Mouse (Mus musculus) hindbrain, embryonic 13.5 days (tissue): ENCODE measurements at regions not wholly inside any gene's neighbourhood (a gene's known extent, or its start where the extent isn't known, plus 50 kb on each side); places are given as distances from the start of the nearest gene placed in this dataset.
A peak's percentile ranks its signal among the peaks of the same experiment; 100 is the strongest.
"Not testable (repeated sequence)": the region's sequence is repeated elsewhere in the genome, so short reads cannot be mapped to it uniquely, and the experiment has no call there.

Experiments used
- ATAC-seq: fragments of 200-750 bp; cut with Nextera tagmentation; 2 replicates; pipeline ENCODE4 v1.8.0; 2017; ENCODE audit warnings: moderate TSS enrichment; ENCODE audit not compliant: low FRiP score
- H3K27ac ChIP-seq: fragments of 300-500 bp; sonication (generic); 2 replicates; pipeline ENCODE4 v1.5.1; 2015; ENCODE audit warnings: inconsistent platforms, mild to moderate bottlenecking, moderate library complexity
- H3K27me3 ChIP-seq: fragments of 300-500 bp; sonication (generic); 2 replicates; pipeline ENCODE4 v1.6.1; 2015; ENCODE audit warnings: mild to moderate bottlenecking, inconsistent platforms
- H3K36me3 ChIP-seq: fragments of 300-500 bp; sonication (generic); 2 replicates; pipeline ENCODE4 v1.6.1; 2015; ENCODE audit warnings: mild to moderate bottlenecking, inconsistent platforms
- H3K4me1 ChIP-seq: fragments of 300-500 bp; sonication (generic); replicated peaks from 2 replicates; pipeline ENCODE4 v1.6.1; 2015; ENCODE audit warnings: inconsistent platforms
- H3K4me2 ChIP-seq: fragments of 300-500 bp; sonication (generic); 2 replicates; pipeline ENCODE4 v1.6.1; 2015; ENCODE audit warnings: inconsistent platforms, mild to moderate bottlenecking, moderate library complexity
- H3K4me3 ChIP-seq: fragments of 300-500 bp; sonication (generic); 2 replicates; pipeline ENCODE4 v1.5.1; 2015; ENCODE audit warnings: mild to moderate bottlenecking, inconsistent platforms
- H3K9ac ChIP-seq: fragments of 300-500 bp; sonication (generic); 2 replicates; pipeline ENCODE4 v1.6.1; 2015; ENCODE audit warnings: mild to moderate bottlenecking, inconsistent platforms
- H3K9me3 ChIP-seq: fragments of 300-500 bp; sonication (generic); 2 replicates; pipeline ENCODE4 v1.6.1; 2016; ENCODE audit warnings: inconsistent platforms
- WGBS: fragments of 180-500 bp; shearing (Covaris S2); methylation state at CpG from one replicate; pipeline ENCODE4 v1.1.7; 2015; 5-methylcytosine and 5-hydroxymethylcytosine counted together

DNA sequence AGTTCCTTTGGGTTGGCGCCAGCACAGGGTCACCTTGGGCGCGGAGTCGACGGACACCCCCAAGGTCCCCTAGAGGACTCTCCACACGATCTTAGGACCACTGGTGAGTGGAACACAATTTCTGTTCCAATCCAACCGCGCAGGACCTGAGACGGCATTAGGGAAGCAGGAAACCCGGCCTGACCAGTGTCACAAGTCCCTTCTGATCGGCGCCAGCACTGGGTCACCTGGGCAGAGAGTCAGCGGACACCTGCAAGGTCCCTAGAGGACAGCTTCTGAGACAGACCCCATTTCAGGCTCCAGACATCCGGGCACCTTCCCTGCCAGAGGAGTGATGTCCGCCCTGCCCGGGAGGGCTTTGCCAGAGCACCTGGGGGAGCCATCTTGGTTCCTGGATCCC, 74.2 kb upstream of the Cdh13 start:
- H3K4me1 ChIP-seq, H3K4me3 ChIP-seq, H3K9me3 ChIP-seq, H3K4me2 ChIP-seq, H3K36me3 ChIP-seq, H3K27me3 ChIP-seq, H3K27ac ChIP-seq, H3K9ac ChIP-seq, ATAC-seq: not testable (repeated sequence)
- 95% methylated on average over 16 of the region's 16 CpGs for WGBS

DNA sequence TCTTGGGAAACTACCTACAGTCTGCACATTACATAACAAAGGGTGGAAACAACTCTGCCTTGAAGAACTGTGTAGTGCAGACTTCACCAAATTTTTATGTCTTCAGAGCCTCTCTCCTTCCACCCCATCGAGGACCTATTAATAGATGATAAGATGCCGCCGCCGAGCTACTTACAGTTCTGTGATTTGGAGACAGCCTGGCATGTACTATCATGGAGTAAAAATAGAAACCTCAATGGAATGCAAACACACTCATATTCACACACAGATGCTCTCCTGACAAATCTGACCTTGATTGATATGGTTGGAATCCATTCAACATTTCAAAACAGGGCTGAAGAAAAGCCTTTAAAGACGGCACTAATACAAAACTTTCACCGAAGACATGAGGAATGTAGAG, 92.7 kb upstream of the Cdh13 start:
- no peaks in the 10 kb centered on the region for H3K36me3 ChIP-seq
- H3K9ac ChIP-seq = no peak overlapping the region
- ATAC-seq = no peak
- H3K4me1 ChIP-seq = peaks cover 10% of the 10 kb centered on the region
- 87% methylated on average over 6 of the region's 6 CpGs for WGBS
- H3K27me3 ChIP-seq = no peaks in the 10 kb centered on the region
- H3K27ac ChIP-seq = no peak overlapping the region
- no peak overlapping the region for H3K4me2 ChIP-seq
- H3K9me3 ChIP-seq = no peaks in the 10 kb centered on the region
- H3K4me3 ChIP-seq = no peak overlapping the region

DNA sequence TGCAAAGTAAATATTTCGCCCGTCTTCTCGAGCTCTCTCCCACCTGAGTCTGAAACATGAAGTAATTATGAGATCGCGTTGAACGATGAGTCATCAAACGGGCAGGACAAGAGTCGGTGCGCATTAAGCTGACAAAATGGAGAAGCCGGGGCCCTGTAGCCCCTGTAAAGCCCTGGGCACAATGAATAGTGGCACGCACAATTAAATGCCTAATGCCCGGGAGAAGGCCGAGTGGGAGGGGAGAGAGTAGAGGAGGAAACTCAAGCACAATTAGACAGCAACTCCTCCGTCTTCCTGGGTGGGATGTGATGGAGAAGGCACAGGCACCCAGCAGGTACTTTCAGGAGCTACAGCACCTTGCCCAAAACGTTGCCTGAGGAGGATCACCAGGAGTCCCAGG, 94.3 kb upstream of the Cdh13 start:
- Histone ChIP-seq H3K9me3 (0 out of 2 replicates have a peak, but pooled peaks cover under 1% of the 10 kb centered on the region), H3K27ac (no peak overlapping the region), H3K27me3 (no peaks in the 10 kb centered on the region), H3K9ac (no peak overlapping the region), H3K4me1 (peaks cover 10% of the 10 kb centered on the region), H3K36me3 (no peaks in the 10 kb centered on the region), H3K4me2 (no peak overlapping the region), H3K4me3 (no peak overlapping the region)
- 60% methylated on average over 15 of the region's 15 CpGs for WGBS
- ATAC-seq = no peak

- H3K36me3 ChIP-seq = no peaks in the 10 kb centered on the region
- peak; percentile 59; the same call in 1 of the 2 replicates for ATAC-seq
Observed at GRCm38 (mm10) chr8:118169001-118169413, 114.5 kb upstream of the Cdh13 start.

GRCm38 (mm10) chr8:118162171-118162570, 121.4 kb upstream of the Cdh13 start:
- no peak overlapping the region; the same call in 1 of the 2 replicates for H3K27ac ChIP-seq
- H3K4me3 ChIP-seq = no peak overlapping the region
- no peaks in the 10 kb centered on the region for H3K27me3 ChIP-seq
- no peaks in the 10 kb centered on the region for H3K9me3 ChIP-seq
- WGBS = 45% methylated on average over 10 of the region's 10 CpGs
- H3K4me1 ChIP-seq = peaks cover 12% of the 10 kb centered on the region; the same call in 1 of the 2 replicates
- H3K9ac ChIP-seq = no peak overlapping the region
- no peak overlapping the region for H3K4me2 ChIP-seq
- H3K36me3 ChIP-seq = no peaks in the 10 kb centered on the region
- peak; percentile 36; the same call in 1 of the 2 replicates for ATAC-seq

More at GRCm38 (mm10) chr8:118169001-118169413, 114.5 kb upstream of the Cdh13 start:
- WGBS = 28% methylated on average over 7 of the region's 7 CpGs
- no peak overlapping the region for H3K4me3 ChIP-seq
- H3K9ac ChIP-seq = no peak overlapping the region
- no peak overlapping the region for H3K27ac ChIP-seq
- H3K4me1 ChIP-seq = no peaks in the 10 kb centered on the region
- H3K4me2 ChIP-seq = no peak overlapping the region
- H3K27me3 ChIP-seq = peaks cover 11% of the 10 kb centered on the region; the same call in 1 of the 2 replicates
- H3K9me3 ChIP-seq = no peaks in the 10 kb centered on the region

- ATAC-seq = peak; percentile 72
- no peaks in the 10 kb centered on the region for H3K36me3 ChIP-seq
- peak overlapping the region; percentile 26 for H3K4me2 ChIP-seq
- H3K9me3 ChIP-seq = no peaks in the 10 kb centered on the region
- H3K27me3 ChIP-seq = no peaks in the 10 kb centered on the region
- no peak overlapping the region for H3K4me3 ChIP-seq
- peaks cover 19% of the 10 kb centered on the region for H3K4me1 ChIP-seq
- no peak overlapping the region for H3K9ac ChIP-seq
- peak overlapping the region; percentile 79 for H3K27ac ChIP-seq
- WGBS = 26% methylated on average over 10 of the region's 10 CpGs
Observed at GRCm38 (mm10) chr8:118147359-118148205, 136.0 kb upstream of the Cdh13 start.

- H3K36me3 ChIP-seq = no peaks in the 10 kb centered on the region
- no peak for ATAC-seq
- 51% methylated on average over 5 of the region's 5 CpGs for WGBS
Observed at GRCm38 (mm10) chr8:118144546-118144945, 139.0 kb upstream of the Cdh13 start.

GRCm38 (mm10) chr8:118142311-118142710, 141.2 kb upstream of the Cdh13 start:
- 86% methylated on average over 8 of the region's 8 CpGs for WGBS
- Histone ChIP-seq H3K27me3 (no peaks in the 10 kb centered on the region), H3K9ac (no peak overlapping the region), H3K36me3 (no peaks in the 10 kb centered on the region), H3K9me3 (no peaks in the 10 kb centered on the region), H3K27ac (no peak overlapping the region), H3K4me1 (peaks cover 10% of the 10 kb centered on the region), H3K4me2 (no peak overlapping the region), H3K4me3 (no peak overlapping the region)
- no peak for ATAC-seq

More at GRCm38 (mm10) chr8:118144546-118144945, 139.0 kb upstream of the Cdh13 start:
- no peak overlapping the region for H3K4me2 ChIP-seq
- H3K9ac ChIP-seq = no peak overlapping the region
- no peaks in the 10 kb centered on the region for H3K27me3 ChIP-seq
- H3K9me3 ChIP-seq = no peaks in the 10 kb centered on the region
- H3K4me1 ChIP-seq = peaks cover 19% of the 10 kb centered on the region
- H3K4me3 ChIP-seq = no peak overlapping the region
- no peak overlapping the region for H3K27ac ChIP-seq

DNA sequence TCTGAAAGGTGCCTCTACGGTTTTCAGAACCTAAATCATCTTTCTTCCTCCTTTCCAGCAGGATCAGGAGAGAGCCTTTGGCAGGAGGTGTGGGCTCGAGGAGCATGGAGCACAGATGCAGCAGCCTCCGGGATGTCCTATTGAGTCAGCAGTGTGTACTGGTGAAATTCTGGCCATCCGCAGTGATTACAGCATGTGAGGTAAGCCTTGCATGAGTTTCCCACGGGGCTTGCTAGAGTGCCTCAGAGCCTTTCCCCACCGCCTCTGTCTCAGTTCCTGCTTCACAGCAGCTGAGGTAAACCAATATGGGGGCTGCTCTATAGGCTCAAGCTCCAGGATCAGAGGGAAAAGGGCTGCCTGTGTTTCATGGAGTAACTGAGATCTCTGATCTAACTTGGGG, 143.6 kb upstream of the Cdh13 start:
- WGBS = 77% methylated on average over 6 of the region's 6 CpGs
- no peaks in the 10 kb centered on the region for H3K27me3 ChIP-seq
- ATAC-seq = no peak

GRCm38 (mm10) chr8:118137846-118138245, 145.7 kb upstream of the Cdh13 start:
- H3K27ac ChIP-seq = no peak overlapping the region
- H3K9me3 ChIP-seq = no peaks in the 10 kb centered on the region
- H3K4me3 ChIP-seq = no peak overlapping the region
- no peak for ATAC-seq
- H3K36me3 ChIP-seq = no peaks in the 10 kb centered on the region
- WGBS = 82% methylated on average over 3 of the region's 3 CpGs
- H3K4me2 ChIP-seq = no peak overlapping the region
- H3K4me1 ChIP-seq = no peaks in the 10 kb centered on the region
- no peaks in the 10 kb centered on the region for H3K27me3 ChIP-seq
- H3K9ac ChIP-seq = no peak overlapping the region

More for the DNA sequence above, 143.6 kb upstream of the Cdh13 start:
- peaks cover 3% of the 10 kb centered on the region for H3K4me1 ChIP-seq
- no peaks in the 10 kb centered on the region for H3K36me3 ChIP-seq
- no peak overlapping the region for H3K4me2 ChIP-seq
- no peaks in the 10 kb centered on the region for H3K9me3 ChIP-seq
- H3K27ac ChIP-seq = no peak overlapping the region
- H3K9ac ChIP-seq = no peak overlapping the region
- no peak overlapping the region for H3K4me3 ChIP-seq

DNA sequence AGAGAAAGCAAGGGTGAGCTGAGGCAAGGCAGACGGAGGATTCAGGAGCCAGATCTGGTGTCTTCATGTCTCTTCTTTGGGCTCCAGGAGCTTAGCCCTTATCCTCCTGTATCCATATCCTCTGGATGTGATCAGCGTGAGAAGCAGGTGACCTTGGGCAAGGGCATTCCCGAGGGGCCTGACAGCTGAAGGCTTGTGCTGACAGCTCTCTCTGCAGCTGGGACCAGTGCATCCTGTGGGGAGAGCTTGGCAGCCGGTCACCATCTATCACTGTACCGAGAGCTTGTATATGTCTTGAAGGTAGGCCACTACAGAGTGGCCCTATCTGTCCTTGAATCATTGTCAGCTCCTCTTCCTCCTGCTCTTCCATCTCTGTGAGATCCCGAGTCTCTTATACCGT, 158.5 kb upstream of the Cdh13 start:
- WGBS = 78% methylated on average over 7 of the region's 7 CpGs
- Histone ChIP-seq H3K4me3 (no peak overlapping the region), H3K4me1 (peaks cover 6% of the 10 kb centered on the region; the same call in 1 of the 2 replicates), H3K9me3 (no peaks in the 10 kb centered on the region), H3K27me3 (no peaks in the 10 kb centered on the region), H3K36me3 (no peaks in the 10 kb centered on the region), H3K27ac (no peak overlapping the region; the same call in 1 of the 2 replicates), H3K9ac (no peak overlapping the region), H3K4me2 (no peak overlapping the region)
- ATAC-seq = no peak

- WGBS = 54% methylated on average over 8 of the region's 8 CpGs
- Histone ChIP-seq H3K4me1 (peaks cover 10% of the 10 kb centered on the region; the same call in 1 of the 2 replicates), H3K9ac (no peak overlapping the region), H3K27me3 (no peaks in the 10 kb centered on the region), H3K27ac (peak overlapping the region; percentile 52; the same call in 1 of the 2 replicates), H3K9me3 (no peaks in the 10 kb centered on the region), H3K4me3 (no peak overlapping the region), H3K4me2 (no peak overlapping the region), H3K36me3 (no peaks in the 10 kb centered on the region)
- 0 out of 2 replicates have a peak, but pooled peaks have one; percentile 63 for ATAC-seq
Observed at GRCm38 (mm10) chr8:118114253-118114652, 169.3 kb upstream of the Cdh13 start.
